Mouse (Mus musculus) heart, embryonic 10.5 days (tissue): ENCODE data around the gene Fam198b. TPM values are rescaled to one million over a fixed set of nuclear protein-coding genes. Genes with fewer than 3 reads are reported as not detected.

Source experiments
- DNase-seq: peaks from one replicate; pipeline ENCODE4 v3.0.0-alpha.2; 2017; ENCODE audit warnings: low spot score
- H3K27ac ChIP-seq: fragments of 300-500 bp; sonication (generic); 2 replicates; pipeline ENCODE4 v1.5.1; 2016; ENCODE audit warnings: mild to moderate bottlenecking
- H3K27me3 ChIP-seq: fragments of 300-500 bp; sonication (generic); 2 replicates; pipeline ENCODE4 v1.6.1; 2016; ENCODE audit warnings: mild to moderate bottlenecking; ENCODE audit not compliant: poor library complexity, insufficient read depth, severe bottlenecking
- H3K36me3 ChIP-seq: fragments of 300-500 bp; sonication (generic); 2 replicates; pipeline ENCODE4 v1.6.1; 2016; ENCODE audit warnings: mild to moderate bottlenecking, moderate library complexity
- H3K4me1 ChIP-seq: fragments of 300-500 bp; sonication (generic); 2 replicates; pipeline ENCODE4 v1.6.1; 2016; ENCODE audit warnings: mild to moderate bottlenecking
- H3K4me3 ChIP-seq: fragments of 300-500 bp; sonication (generic); 2 replicates; pipeline ENCODE4 v1.5.1; 2016; ENCODE audit warnings: mild to moderate bottlenecking, moderate library complexity
- H3K9me3 ChIP-seq: fragments of 300-500 bp; sonication (generic); 2 replicates; pipeline ENCODE4 v1.6.1; 2016; ENCODE audit warnings: mild to moderate bottlenecking, moderate library complexity
- WGBS: fragments of 180-500 bp; shearing (Covaris S2); methylation state at CpG from one replicate; pipeline ENCODE4 v1.1.7; 2016; 5-methylcytosine and 5-hydroxymethylcytosine counted together
- polyA plus RNA-seq: library from polyadenylated mRNA; unstranded; fragments of >200 nt; fragmentation: Nextera tagmentation; extraction: Ambion mirVana; gene quantifications from 2 replicates; pipeline ENCODE4 v1.2.1, GENCODE M21; 2016

The Fam198b gene
- polyA plus RNA-seq, 1 experiment from 2014 or later = 30.6 TPM

DNA sequence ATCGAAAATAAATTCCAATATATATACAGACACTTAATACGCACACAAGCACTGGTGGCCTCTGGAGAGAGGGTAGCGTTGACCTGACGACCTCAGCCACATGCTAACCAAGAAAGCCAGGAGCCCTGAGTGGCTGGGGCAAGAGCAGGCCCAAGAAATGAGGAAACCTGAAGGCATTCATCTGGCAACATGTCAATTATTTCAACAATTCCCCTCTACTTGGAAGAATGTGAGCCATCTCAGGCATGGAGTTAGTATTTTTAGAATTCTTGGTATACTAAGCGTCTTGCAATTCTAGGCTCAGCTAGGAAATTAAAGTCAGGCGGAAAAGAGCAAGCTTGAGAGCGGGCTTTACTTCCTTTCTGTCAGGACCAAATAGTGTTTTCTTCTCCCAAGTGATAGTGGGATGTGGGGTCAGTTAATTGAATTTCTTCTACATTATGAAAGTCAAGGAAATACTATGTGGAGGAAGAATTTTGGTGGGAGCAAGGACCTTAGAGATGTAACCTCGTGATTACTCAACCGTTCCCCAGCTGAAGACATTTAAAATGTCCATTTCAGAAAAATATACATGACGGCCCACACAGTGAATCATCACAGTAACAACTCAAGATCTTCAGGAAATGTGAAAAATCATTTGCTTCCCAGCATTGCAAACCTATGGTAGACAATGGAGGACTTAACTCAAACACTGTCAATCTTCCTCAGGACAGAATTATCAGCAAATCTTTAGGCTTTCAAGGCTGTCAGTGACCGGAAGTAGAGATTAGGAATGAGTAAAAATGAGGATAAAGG, 93.5 kb downstream of the Fam198b start:
- H3K4me1 ChIP-seq = peaks cover 30% of the 10 kb centered on the region
- no peak for DNase-seq
- 60% methylated on average over 11 of the region's 11 CpGs for WGBS
- no peaks in the 10 kb centered on the region for H3K27me3 ChIP-seq
- no peak overlapping the region for H3K4me3 ChIP-seq
- peak overlapping the region; percentile 84 for H3K27ac ChIP-seq
- no peaks in the 10 kb centered on the region for H3K36me3 ChIP-seq
- no peaks in the 10 kb centered on the region for H3K9me3 ChIP-seq

DNA sequence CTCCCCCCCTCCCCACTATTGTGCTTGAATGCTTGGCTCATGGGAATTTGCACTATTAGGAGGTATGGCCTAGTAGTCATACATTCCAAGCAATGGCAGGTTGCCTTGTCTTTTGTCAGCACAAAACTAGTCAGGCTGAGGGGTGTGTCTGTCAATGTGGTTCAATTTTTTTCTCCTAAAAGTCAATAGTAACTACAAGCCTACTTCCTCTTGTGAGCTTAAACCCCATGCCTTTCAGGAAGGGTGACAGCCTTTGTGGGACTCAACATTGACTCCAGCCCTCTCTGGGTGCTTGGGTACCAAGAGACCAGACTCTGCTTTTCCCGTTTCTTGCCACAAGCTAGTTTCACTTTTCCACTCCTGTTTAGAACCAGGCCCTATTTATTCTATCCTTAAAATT, 96.4 kb downstream of the Fam198b start:
- 98% methylated on average over 1 of the region's 1 CpGs for WGBS
- Histone ChIP-seq H3K27ac (peak overlapping the region; percentile 67; the same call in 1 of the 2 replicates), H3K4me1 (peaks cover 38% of the 10 kb centered on the region), H3K4me3 (no peak overlapping the region), H3K27me3 (no peaks in the 10 kb centered on the region), H3K9me3 (no peaks in the 10 kb centered on the region), H3K36me3 (no peaks in the 10 kb centered on the region)
- DNase-seq = no peak

DNA sequence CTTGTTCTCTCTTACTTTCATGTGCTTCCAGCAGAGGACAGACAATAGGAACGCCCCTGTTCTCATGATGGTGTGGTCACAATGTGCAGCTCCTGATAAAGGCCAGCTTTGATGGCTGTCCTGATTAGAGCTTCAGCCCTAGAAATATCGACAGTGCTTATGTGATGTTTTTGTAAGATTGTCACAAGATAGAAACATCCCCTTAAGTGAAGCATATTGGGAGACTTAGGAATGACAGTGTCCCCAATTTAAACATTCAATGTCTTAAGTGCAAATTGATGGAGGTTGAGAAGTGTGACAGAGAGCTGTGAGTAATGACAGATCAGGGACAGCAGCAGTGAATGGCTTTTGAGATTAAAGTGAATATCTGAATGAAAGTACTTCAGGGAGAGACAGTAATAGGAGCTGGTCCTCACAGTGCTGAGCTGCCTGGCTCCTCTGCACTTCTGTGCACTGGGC, 99.7 kb downstream of the Fam198b start:
- Histone ChIP-seq H3K4me1 (peaks cover 19% of the 10 kb centered on the region), H3K4me3 (no peak overlapping the region), H3K27me3 (no peaks in the 10 kb centered on the region), H3K9me3 (no peaks in the 10 kb centered on the region), H3K36me3 (no peaks in the 10 kb centered on the region), H3K27ac (peak overlapping the region; percentile 81)
- DNase-seq = peak; percentile 77
- WGBS = 46% methylated on average over 2 of the region's 2 CpGs

DNA sequence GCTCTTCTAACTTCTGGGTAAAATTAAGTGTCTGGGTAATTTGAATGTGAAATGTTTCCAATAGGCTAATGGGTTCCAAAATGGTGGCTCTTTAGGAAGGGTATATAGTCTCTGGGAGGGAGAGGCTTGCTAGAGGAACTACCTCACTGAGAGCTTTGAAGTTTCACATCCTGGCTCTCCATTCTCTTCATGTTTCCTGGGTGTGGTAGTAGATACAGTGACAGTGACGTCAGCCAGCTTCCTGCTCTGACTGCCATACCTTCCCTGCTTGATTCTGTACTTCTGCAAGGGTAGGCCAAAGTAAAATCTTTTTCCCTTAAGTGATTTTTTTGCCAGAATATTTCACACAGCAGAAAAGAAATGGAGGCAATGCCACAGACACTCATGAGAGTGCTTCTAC, 100.2 kb downstream of the Fam198b start:
- H3K27me3 ChIP-seq = no peaks in the 10 kb centered on the region
- 27% methylated on average over 1 of the region's 1 CpGs for WGBS
- H3K36me3 ChIP-seq = no peaks in the 10 kb centered on the region
- no peak for DNase-seq
- peak overlapping the region; percentile 81 for H3K27ac ChIP-seq
- no peak overlapping the region for H3K4me3 ChIP-seq
- H3K9me3 ChIP-seq = no peaks in the 10 kb centered on the region
- H3K4me1 ChIP-seq = peaks cover 24% of the 10 kb centered on the region

DNA sequence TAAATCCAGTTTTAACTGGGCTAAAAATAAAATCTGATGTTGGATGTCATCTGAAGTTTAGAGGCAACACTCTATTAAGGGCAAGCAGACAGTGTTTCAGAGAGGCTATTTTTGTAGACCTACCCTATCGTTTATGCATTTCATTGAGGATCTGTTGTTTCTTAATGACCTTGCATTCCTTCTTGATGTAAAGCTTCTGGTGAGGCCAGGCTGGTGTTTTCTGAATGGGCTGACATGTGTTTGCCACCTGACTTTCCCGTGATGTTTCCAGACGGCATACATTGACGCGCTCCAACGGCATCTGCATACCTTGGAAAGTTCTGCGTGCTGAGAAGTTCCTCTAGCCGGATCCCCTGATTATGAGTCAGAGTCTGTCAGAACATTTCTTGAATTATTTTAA, 104.9 kb downstream of the Fam198b start:
- Histone ChIP-seq H3K9me3 (no peaks in the 10 kb centered on the region), H3K27ac (peak overlapping the region; percentile 89), H3K4me3 (no peak overlapping the region), H3K27me3 (no peaks in the 10 kb centered on the region), H3K4me1 (peaks cover 30% of the 10 kb centered on the region), H3K36me3 (no peaks in the 10 kb centered on the region)
- peak; percentile 77 for DNase-seq
- 50% methylated on average over 8 of the region's 8 CpGs for WGBS

DNA sequence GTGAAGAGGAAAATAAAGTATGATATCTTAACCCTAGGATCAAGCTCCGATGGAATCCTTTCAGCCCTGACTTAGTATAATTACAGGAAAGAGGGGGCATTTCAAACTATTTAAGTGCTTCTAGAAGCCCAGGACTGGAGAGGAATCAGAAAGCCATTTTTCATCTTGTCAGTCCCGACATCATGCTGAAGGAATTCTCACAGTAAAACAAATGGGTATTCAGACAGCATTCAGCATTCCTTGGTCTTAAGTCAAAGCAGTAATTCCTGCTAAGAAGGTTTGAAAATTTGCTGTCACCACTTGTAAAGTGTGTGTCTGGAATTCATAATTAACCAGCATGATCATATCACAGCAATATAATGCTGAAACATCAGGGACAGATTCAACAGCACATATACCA, 105.6 kb downstream of the Fam198b start:
- no peaks in the 10 kb centered on the region for H3K27me3 ChIP-seq
- no peak overlapping the region for H3K4me3 ChIP-seq
- H3K4me1 ChIP-seq = peaks cover 29% of the 10 kb centered on the region
- DNase-seq = no peak
- WGBS = 43% methylated on average over 2 of the region's 2 CpGs
- H3K36me3 ChIP-seq = no peaks in the 10 kb centered on the region
- H3K9me3 ChIP-seq = no peaks in the 10 kb centered on the region
- H3K27ac ChIP-seq = peak overlapping the region; percentile 89

DNA sequence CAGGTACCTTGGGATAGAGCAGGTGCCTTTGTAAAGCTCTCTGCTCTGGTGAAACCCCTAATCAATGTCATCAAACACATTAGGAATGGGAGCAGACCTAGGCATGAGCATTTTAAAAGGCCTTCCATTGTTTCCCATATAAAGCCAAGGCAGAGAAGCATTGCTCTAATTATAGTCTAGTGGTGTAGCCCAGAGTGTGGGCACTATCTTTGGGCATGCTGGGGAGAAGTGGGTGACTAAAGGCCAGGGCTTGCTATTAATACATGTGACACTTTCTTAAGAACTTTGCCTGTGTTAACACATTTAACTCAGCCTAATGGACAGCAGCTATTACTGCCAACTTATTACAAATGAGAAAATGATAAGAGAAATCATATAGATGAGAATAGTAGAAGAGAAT, 106.1 kb downstream of the Fam198b start:
- Histone ChIP-seq H3K9me3 (no peaks in the 10 kb centered on the region), H3K4me1 (peaks cover 34% of the 10 kb centered on the region), H3K27me3 (no peaks in the 10 kb centered on the region), H3K36me3 (no peaks in the 10 kb centered on the region), H3K27ac (peak overlapping the region; percentile 89), H3K4me3 (no peak overlapping the region)
- DNase-seq = peak; percentile 80

DNA sequence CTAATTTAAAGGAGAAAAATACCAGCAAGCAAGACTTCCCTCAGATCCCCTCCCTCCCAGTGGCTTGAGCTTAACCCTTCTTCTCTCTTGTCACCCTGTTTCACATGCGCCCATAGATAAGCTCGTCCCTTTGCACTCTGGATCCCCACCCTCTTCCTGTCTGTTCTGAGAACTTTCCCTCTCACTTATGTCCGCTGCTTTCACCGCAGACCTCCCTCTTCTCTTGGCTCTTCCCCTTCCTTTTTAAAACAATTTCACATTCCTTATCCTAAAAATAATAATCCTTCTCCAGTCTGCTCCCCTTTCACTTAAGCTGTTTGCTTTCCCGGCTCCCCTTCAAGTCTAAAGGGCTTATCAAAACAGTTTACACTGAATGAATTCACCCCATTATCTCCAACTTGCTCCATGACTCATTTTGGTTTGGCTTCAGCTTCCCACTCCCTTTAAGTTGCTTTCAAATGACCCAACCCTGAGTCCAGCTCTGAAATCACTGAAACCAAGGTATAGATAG, 109.8 kb downstream of the Fam198b start:
- Histone ChIP-seq H3K36me3 (no peaks in the 10 kb centered on the region), H3K4me1 (peaks cover 35% of the 10 kb centered on the region), H3K27me3 (no peaks in the 10 kb centered on the region), H3K4me3 (no peak overlapping the region), H3K9me3 (no peaks in the 10 kb centered on the region), H3K27ac (peak overlapping the region; percentile 83)
- WGBS = 11% methylated on average over 5 of the region's 5 CpGs
- peak; percentile 91 for DNase-seq

DNA sequence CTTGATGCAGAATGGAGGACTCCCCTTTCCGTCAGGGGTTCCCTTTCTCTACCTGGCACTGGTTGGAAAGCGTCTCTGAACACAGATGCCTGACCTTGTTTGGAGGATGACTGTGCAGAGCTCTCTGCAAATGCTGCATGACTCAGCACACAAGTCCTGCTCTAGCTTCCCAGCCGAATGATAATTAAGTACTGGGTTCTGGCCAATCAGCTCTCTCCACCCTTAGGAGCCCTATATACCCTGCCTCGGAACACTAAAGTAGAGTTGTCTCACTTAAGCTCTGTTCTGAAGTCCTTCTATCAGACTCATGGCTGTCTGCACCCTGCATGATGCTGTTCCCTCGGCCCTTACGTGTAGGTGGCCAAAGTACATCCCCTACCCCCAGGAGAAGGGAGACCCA, 111.4 kb downstream of the Fam198b start:
- Histone ChIP-seq H3K27me3 (no peaks in the 10 kb centered on the region), H3K4me1 (peaks cover 20% of the 10 kb centered on the region), H3K9me3 (no peaks in the 10 kb centered on the region), H3K4me3 (no peak overlapping the region), H3K36me3 (no peaks in the 10 kb centered on the region), H3K27ac (peak overlapping the region; percentile 83)
- DNase-seq = peak; percentile 86
- 60% methylated on average over 6 of the region's 6 CpGs for WGBS

Other genes with a start within 250 kb of the Fam198b start
- gene Rxfp1, start 146.7 kb upstream of the Fam198b start, polyA plus RNA-seq = 2.8 and 6.0 TPM in 2 replicates
- gene Tmem144, start 31.8 kb upstream of the Fam198b start, polyA plus RNA-seq = 7.9 and 11.4 TPM in 2 replicates